Mouse (Mus musculus): ENCODE measurements around the gene Gm20388. TPM values are rescaled to one million over a fixed set of nuclear protein-coding genes. Genes with fewer than 3 reads are reported as not detected.

The Gm20388 gene
- polyA plus RNA-seq, 1 experiment, result 10.6 TPM

GRCm38 (mm10) chr8:121081398-121081797, 1170.8 kb downstream of the Gm20388 start:
- H3K4me3 ChIP-seq (replicated peaks; ENCODE audit: control insufficient read depth, low read depth, low read length), result no peak overlapping the region
- H3K4me1 ChIP-seq (ENCODE audit: control insufficient read depth, insufficient read depth, low read length), result no peaks in the 10 kb centered on the region
- TF ChIP-seq CTCF (IDR thresholded peaks at IDR 0.05; ENCODE audit: control insufficient read depth, insufficient read depth, low read length) (no peak), POLR2A (IDR thresholded peaks at IDR 0.05; ENCODE audit: borderline replicate concordance, control insufficient read depth, low read depth, low read length) (no peak)
- H3K27ac ChIP-seq (ENCODE audit: control insufficient read depth, insufficient read depth, low read depth, low read length, poor library complexity), result no peak overlapping the region
- WGBS, result 15% methylated on average over 7 of the region's 7 CpGs

- WGBS, result 4% methylated on average over 57 of the region's 57 CpGs
- TF ChIP-seq CTCF (IDR thresholded peaks at IDR 0.05; ENCODE audit: control insufficient read depth, insufficient read depth, low read length) (no peak), POLR2A (IDR thresholded peaks at IDR 0.05; ENCODE audit: borderline replicate concordance, control insufficient read depth, low read depth, low read length) (no peak)
- Histone ChIP-seq H3K4me1 (ENCODE audit: control insufficient read depth, insufficient read depth, low read length) (no peaks in the 10 kb centered on the region), H3K4me3 (replicated peaks; ENCODE audit: control insufficient read depth, low read depth, low read length) (no peak overlapping the region), H3K27ac (ENCODE audit: control insufficient read depth, insufficient read depth, low read depth, low read length, poor library complexity) (no peak overlapping the region)
These were observed 1171.8 kb downstream of the Gm20388 start for GRCm38 (mm10) chr8:121082218-121083092.

DNA sequence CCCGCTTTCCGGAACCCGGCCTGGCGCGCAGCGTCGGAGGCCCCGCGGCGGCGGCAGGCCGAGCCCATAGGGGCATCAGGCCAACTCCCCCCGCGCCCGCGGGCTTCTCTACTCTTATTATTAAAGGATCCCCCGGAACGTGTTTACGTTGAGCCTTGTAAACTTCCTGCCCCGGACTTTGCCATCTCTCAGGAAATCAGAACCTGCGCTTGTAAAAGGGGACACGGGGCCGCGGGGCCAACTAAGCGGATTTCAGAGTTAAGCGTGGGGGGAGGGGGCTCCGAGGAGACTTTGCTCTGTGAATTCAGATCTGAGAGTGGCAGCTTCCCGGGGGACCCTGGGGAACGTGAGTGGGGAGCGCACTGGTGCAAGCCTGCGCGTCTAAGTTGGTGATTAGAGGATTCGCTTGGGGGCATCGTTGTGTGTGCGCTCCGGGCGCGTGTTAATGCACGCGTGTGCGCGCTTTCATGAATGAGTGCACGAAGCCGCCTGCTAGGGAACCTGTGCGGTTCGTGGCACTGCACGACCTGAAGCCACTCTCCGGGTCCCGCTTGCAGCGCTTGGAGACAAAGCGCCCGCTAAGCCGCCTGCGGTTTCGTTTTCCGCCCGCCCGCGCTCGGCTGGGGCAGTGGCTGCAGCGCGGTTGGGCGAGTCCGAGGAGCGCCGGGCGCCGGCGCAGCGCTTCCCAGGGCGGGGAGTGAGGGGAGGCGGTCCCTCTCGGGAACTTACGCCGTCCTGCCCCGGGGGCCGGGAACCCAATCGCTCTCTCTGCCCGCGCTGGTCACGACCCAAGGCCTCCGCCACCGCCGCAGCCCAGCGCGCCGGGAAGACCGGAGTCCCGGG, 1172.7 kb downstream of the Gm20388 start:
- H3K4me1 ChIP-seq (ENCODE audit: control insufficient read depth, insufficient read depth, low read length), result no peaks in the 10 kb centered on the region
- no peak for TF ChIP-seq CTCF (IDR thresholded peaks at IDR 0.05; ENCODE audit: control insufficient read depth, insufficient read depth, low read length)
- no peak for TF ChIP-seq POLR2A (IDR thresholded peaks at IDR 0.05; ENCODE audit: borderline replicate concordance, control insufficient read depth, low read depth, low read length)
- no peak overlapping the region for H3K27ac ChIP-seq (ENCODE audit: control insufficient read depth, insufficient read depth, low read depth, low read length, poor library complexity)
- WGBS, result under 1% methylated on average over 89 of the region's 89 CpGs
- H3K4me3 ChIP-seq (replicated peaks; ENCODE audit: control insufficient read depth, low read depth, low read length), result peak overlapping the region; percentile 38

DNA sequence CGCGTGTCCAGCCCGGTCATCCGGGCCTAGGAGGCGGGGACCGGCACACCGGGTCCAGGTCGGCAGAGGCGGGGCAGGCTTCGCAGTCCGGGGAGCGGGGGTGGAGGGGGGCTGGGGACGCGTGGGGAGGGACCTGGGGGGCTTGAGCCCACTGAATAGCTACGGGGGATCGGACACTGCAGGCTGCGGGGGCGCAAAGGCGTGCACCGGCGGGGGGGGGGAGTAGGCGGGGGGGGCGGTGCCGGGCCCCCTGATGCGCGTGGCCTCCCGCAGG, 1173.2 kb downstream of the Gm20388 start:
- Histone ChIP-seq H3K4me3 (replicated peaks; ENCODE audit: control insufficient read depth, low read depth, low read length) (no peak overlapping the region), H3K4me1 (ENCODE audit: control insufficient read depth, insufficient read depth, low read length) (no peaks in the 10 kb centered on the region), H3K27ac (ENCODE audit: control insufficient read depth, insufficient read depth, low read depth, low read length, poor library complexity) (no peak overlapping the region)
- whole genome bisulfite sequencing, result 2% methylated on average over 25 of the region's 27 CpGs
- no peak for TF ChIP-seq CTCF (IDR thresholded peaks at IDR 0.05; ENCODE audit: control insufficient read depth, insufficient read depth, low read length)
- no peak for TF ChIP-seq POLR2A (IDR thresholded peaks at IDR 0.05; ENCODE audit: borderline replicate concordance, control insufficient read depth, low read depth, low read length)

GRCm38 (mm10) chr8:121084210-121084951, 1173.7 kb downstream of the Gm20388 start, which contains the start of gene Foxf1:
Gene Foxf1 (plus strand): TSS chr8:121084386.
- H3K27ac ChIP-seq (ENCODE audit: control insufficient read depth, insufficient read depth, low read depth, low read length, poor library complexity), result no peak within 1 kb of the TSS
- WGBS, result 2% methylated on average over 68 of the region's 83 CpGs

GRCm38 (mm10) chr8:121085011-121085410, 1174.4 kb downstream of the Gm20388 start:
- TF ChIP-seq POLR2A (IDR thresholded peaks at IDR 0.05; ENCODE audit: borderline replicate concordance, control insufficient read depth, low read depth, low read length) (no peak), CTCF (IDR thresholded peaks at IDR 0.05; ENCODE audit: control insufficient read depth, insufficient read depth, low read length) (no peak)
- 14% methylated on average over 30 of the region's 30 CpGs for WGBS
- Histone ChIP-seq H3K4me1 (ENCODE audit: control insufficient read depth, insufficient read depth, low read length) (no peaks in the 10 kb centered on the region), H3K4me3 (replicated peaks; ENCODE audit: control insufficient read depth, low read depth, low read length) (no peak overlapping the region), H3K27ac (ENCODE audit: control insufficient read depth, insufficient read depth, low read depth, low read length, poor library complexity) (no peak overlapping the region)

More at GRCm38 (mm10) chr8:121084210-121084951, 1173.7 kb downstream of the Gm20388 start, which contains the start of gene Foxf1:
- TF ChIP-seq CTCF (IDR thresholded peaks at IDR 0.05; ENCODE audit: control insufficient read depth, insufficient read depth, low read length) (no peak), POLR2A (IDR thresholded peaks at IDR 0.05; ENCODE audit: borderline replicate concordance, control insufficient read depth, low read depth, low read length) (no peak)
- peak within 1 kb of the TSS; percentile 38 for H3K4me3 ChIP-seq (replicated peaks; ENCODE audit: control insufficient read depth, low read depth, low read length)
- no peaks in the 10 kb centered on the region for H3K4me1 ChIP-seq (ENCODE audit: control insufficient read depth, insufficient read depth, low read length)

DNA sequence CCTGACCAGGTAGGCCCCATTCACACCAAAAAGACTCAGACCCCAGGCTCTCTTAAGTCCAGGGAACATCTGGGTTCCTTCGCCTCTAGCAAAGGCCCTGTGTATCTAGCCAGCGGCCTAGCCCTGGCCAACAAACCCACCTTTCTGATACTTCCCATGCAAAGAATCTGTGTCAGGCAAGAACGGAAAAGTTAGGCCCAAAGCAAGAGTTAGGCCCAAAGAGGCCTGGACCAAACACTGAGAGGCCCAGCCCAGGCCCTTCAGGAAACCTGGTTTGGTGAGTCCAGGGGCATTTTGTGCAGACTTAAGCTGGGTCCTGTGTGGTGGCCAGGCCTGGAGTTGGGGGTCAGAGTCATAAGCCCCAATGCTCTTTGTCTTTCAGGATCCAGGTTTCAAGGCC, 1174.9 kb downstream of the Gm20388 start:
- TF ChIP-seq POLR2A (IDR thresholded peaks at IDR 0.05; ENCODE audit: borderline replicate concordance, control insufficient read depth, low read depth, low read length) (no peak), CTCF (IDR thresholded peaks at IDR 0.05; ENCODE audit: control insufficient read depth, insufficient read depth, low read length) (no peak)
- Histone ChIP-seq H3K4me1 (ENCODE audit: control insufficient read depth, insufficient read depth, low read length) (no peaks in the 10 kb centered on the region), H3K4me3 (replicated peaks; ENCODE audit: control insufficient read depth, low read depth, low read length) (no peak overlapping the region), H3K27ac (ENCODE audit: control insufficient read depth, insufficient read depth, low read depth, low read length, poor library complexity) (no peak overlapping the region)
- WGBS, result 77% methylated on average over 3 of the region's 3 CpGs

Measured in bone marrow, adult 2 months (tissue).